In the genomic region with DNA sequence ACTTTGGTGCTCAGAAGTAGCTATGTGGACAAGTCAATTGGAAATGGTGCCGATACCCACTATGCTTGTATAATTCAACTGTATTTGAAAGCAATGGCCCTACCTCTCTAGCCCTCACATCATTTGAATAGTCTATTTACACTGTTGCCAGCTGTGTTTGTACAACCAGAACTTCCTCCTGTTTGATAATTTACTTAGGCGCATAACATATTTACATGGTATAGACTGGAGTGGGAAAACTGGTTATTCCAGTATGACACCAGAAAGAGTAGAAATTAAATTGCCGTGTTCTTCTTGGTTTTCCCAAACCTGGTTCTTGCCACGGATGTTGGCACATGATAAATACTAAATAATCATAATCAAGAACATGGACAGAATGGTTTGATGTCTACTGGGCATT, we compare ENCODE assay signal across 16 mouse cellular contexts.
"Had no signal": no experiment of that assay in that cellular context is flagged by ENCODE, and none has a peak within 500 bp of the region (broad histone marks: within the 10 kb centered on the region; RNA-seq: fewer than 3 reads in every experiment).

No protein-coding gene starts in this region.

- H3K36me3 ChIP-seq: limb, embryonic 12.5 days; liver, embryonic 13.5 days; midbrain, embryonic 10.5 days had no signal

- ATAC-seq: liver, postnatal 0 days had no signal

- H3K4me3 ChIP-seq: limb, embryonic 12.5 days; liver, embryonic 13.5 days; midbrain, embryonic 10.5 days; myocyte had no signal

- H3K4me1 ChIP-seq: limb, embryonic 12.5 days; liver, embryonic 13.5 days had no signal

- DNase-seq: kidney, adult 18-20 months; kidney, postnatal 25 days; layer of hippocampus, adult 9-11 months; layer of hippocampus, postnatal 36 days; liver; liver, embryonic 13.5 days; liver, postnatal 0 days; midbrain, embryonic 14.5 days; right cerebral cortex, postnatal 4 days; spleen, adult 18-20 months; thymus, adult 2 months; thymus, postnatal 25 days had no signal

- H3K27me3 ChIP-seq: limb, embryonic 12.5 days; liver, embryonic 13.5 days had no signal

- H3K4me2 ChIP-seq: hindbrain, embryonic 14.5 days; limb, embryonic 12.5 days; liver, embryonic 13.5 days had no signal

- H3K9ac ChIP-seq: hindbrain, embryonic 14.5 days; limb, embryonic 12.5 days; liver, embryonic 13.5 days; liver, postnatal 0 days had no signal

- H3K27ac ChIP-seq: hindbrain, embryonic 14.5 days; limb, embryonic 12.5 days; liver, embryonic 13.5 days; midbrain, embryonic 10.5 days had no signal

- H3K9me3 ChIP-seq: limb, embryonic 12.5 days; liver, embryonic 13.5 days; midbrain, embryonic 10.5 days had no signal
